Mouse (Mus musculus) yolk sac, embryonic 10.5 days (tissue): Measurements from ENCODE around the gene Chic2.

ENCODE experiments used
- DNase-seq: peaks from one replicate; pipeline ENCODE4 v3.0.0-alpha.2; 2017; ENCODE audit warnings: low spot score

Chic2 gene

DNA sequence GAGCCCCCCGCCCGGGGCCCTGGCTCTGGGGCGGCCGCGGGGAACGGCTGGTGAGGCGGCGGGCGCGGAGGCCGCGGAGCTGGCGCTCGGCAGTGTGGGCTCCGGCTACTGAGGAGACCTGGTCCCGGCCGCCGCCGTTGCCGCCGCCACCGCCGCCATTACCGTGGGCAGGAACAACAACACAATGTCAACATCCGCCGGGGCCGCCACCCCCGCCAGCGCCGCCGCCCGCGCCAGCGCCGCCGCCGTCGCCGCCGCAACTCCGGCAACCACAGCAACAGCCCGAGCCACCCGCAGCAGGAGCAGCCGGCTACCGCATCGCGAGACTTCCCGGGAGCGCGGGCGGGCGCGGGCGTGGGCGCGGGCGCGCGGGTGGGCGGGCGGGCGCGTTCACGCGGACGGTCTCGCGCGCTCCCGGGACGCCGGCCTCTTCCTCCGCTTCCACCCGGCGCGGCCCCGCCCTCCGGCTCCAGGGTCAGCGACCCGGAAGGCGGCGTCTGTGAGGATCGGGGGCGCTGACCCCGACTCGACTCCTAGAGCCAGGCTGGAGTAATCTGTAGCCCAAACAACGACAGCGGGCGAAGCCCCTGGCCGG lies at the start of gene Chic2:
TSS of gene Chic2 (minus strand) at position 465 of the 595 bp plus-strand sequence.
- peak; percentile 90 for DNase-seq

DNA sequence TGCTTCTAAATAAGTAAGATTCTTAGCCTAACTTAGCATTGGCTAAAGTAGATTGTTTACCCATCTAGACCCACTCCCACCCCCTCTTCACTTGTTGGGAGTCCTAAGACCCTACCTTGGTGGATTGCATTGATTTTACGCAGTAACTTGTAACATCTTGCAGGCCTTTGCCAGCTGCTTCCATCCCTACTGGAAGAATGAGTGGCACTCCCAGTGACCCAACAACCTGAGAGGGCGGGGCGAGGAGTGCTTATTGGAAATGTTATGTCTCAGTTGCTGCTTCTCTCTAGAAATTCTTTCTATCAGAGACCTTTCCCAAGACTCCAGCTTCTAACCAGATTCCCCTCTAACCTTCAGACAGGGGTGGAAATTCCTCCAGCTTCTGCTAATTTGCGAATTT lies 41.3 kb upstream of the Chic2 start:
- no peak for DNase-seq

DNA sequence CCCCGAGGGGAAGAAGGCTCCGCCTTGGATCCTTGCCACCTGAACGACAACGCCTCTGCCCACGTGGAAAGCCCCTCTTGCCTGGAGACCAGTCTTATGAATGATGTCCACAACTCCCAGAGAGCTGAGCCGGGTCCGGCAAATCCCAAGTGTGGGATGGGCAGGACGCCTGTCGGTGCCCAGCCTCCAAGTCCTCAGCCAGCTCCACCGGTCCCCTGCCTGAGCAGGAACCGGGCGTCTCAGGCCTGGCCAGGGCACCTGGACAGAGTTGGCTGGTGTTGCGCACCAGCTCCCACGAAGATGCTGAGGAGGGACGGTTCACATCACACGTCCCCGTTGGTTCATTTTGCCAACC lies 40.9 kb upstream of the Chic2 start:
- DNase-seq: no peak

DNA sequence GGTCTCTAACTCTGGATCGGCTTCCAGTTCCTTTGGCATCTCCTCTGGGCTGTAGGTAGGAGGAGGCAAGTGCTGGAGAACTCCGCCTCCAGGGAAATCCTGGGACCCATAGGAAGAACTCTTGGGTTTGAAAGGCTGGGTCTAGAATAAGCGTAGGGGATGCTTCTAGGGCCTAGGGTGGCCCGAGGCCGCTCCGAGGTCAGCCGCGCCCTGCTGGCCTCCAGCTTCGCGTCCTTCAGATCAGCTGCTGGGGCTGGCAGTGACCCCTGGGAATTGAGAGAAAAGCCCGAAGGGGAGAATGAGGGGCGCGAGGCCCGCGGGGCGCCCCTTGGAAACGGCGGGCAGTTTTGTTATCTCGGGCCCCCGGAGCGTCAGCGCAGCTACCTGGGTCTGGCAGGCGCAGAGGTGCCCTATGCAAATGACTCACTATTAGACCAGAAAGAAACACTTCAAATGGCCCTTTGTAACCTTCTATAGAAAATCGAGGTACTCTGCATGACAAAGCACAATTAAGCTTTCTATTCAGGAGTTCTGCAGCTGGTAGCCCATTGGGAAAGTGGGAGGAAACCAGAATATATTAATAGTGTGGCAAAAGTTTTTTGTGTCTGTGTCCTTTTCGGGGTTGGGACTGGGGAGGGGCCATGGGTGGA lies 40.4 kb upstream of the Chic2 start:
- no peak for DNase-seq

DNA sequence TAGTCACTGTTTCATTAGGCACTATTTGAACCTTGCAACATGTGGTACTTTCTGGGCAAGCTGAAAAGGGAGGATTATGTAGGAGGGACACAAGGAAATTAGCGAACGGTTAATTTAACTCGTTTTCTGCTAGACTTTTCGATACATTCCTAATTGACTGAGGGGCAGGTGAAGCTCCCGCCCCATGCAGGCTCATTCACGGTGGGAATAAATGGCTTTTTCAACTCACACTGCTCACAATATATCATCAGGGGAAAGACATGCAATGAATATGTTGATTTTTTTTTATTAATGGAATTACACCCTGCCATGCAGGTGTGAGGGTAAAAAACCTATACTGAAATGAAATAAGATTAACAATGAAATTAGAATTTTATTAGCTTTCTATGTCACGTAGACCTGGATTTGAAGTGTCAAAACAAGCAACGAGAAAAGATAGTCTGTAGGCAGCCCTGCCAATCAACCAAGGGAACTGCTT lies 39.9 kb upstream of the Chic2 start:
- no peak for DNase-seq

DNA sequence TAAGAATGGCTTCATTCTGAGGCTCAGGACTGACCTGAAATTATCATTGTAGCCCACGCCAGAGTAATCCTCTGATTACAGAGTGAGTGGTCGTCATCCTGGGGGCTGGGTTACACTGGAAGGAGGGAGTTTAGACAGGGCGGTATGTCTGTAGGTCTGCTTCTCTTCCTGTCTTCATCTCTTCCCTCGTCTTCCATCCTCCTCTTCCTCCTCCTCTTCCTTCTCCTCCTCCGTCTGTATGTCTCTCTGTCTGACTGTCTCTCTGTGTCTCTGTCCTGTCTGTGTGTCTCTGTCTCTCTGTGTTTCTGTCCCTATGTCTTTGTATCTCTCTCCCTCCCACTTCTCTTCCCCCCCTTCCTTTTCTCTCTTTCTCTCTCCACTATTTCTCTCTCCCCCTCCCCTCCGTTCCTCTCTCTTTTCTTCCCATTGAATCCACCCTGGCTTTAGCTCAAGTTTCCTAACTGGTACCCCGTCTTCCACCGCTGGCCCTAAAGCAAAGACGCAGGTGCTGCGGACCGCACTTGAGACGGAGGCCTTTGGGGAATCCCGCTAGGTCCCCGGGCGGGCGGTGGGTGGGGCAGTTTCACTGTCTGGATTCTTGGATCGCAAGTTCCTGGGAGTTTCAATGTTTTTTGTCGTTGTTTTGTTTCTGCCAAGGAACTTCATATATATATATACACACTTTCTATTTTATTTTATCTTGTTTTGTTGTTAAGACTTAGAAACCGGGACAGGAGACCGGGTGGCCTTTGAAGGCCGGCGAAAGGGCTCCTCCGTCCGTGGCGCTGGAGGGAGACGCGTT lies 39.2 kb upstream of the Chic2 start:
- no peak for DNase-seq

DNA sequence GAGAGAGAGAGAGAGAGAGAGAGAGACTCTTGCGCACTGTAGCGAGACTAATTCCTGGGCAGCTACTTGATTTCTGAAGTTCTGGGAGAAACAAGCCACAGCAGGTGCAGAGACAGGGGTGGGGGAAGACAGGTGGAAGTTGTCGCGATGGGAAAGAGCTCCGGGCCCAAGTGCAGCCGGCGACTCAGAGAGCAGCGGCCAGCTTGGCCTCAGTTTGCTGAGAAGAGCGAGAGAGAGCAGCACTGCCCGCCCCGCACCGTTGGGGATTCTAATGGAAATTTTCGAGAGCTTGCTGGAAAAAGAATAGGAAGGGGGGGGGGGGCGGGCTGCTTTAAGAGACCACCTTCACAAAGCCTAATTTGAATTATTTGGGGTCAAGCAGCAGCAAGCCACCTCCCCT lies 38.5 kb upstream of the Chic2 start:
- DNase-seq: no peak

DNA sequence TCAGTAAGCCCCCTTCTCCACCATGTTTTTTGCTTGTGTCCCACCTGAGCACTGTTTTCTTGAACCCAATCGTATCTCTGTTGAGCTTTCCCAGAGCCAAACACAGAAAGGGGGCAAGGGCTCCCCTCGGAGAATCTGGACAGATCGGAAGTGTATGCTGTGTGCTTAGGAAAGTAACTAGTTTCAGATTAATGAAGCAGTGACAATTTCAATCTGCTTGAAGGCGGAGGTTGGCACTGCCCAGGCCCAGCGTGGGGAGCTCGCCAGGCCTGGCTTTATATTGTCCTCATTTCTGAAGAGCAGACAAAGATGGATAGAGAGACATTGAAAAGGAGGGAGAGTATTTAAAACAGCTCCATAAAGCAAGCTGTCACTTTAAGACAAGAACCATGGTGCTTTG lies 37.9 kb upstream of the Chic2 start:
- DNase-seq: no peak

DNA sequence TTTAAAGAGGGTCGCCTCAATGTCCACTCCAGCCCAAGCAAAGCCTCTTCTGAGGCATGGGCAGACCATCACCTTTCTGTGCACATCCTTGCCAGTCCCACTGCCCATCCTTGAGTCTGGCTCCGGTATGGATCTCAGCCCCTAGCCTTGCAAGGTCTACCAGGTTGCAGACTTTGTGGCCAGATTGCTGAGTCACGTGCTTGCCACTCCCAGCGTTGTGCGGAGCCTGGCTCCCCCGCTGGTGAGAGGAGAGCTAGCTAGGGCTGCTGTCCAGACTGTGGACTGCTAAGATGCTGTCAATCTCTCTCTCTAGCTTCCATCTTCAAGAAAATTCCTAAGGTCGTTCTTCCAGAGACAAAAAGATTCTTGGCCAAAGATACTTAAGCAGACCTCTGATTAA lies 35.0 kb upstream of the Chic2 start:
- DNase-seq: no peak

DNA sequence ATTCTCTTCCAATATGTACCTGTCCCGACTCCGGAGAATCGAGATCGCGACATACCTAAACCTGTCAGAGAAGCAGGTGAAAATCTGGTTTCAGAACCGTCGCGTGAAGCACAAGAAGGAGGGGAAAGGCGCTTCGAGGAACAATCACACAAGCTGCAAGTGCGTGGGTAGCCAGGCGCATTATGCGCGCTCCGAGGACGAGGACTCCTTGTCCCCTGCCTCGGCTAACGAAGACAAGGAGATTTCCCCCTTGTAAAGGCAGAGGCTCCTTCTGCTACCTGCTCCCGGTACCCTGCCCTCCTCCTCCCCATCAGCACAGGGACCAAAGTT lies 32.4 kb upstream of the Chic2 start:
- DNase-seq: no peak

DNA sequence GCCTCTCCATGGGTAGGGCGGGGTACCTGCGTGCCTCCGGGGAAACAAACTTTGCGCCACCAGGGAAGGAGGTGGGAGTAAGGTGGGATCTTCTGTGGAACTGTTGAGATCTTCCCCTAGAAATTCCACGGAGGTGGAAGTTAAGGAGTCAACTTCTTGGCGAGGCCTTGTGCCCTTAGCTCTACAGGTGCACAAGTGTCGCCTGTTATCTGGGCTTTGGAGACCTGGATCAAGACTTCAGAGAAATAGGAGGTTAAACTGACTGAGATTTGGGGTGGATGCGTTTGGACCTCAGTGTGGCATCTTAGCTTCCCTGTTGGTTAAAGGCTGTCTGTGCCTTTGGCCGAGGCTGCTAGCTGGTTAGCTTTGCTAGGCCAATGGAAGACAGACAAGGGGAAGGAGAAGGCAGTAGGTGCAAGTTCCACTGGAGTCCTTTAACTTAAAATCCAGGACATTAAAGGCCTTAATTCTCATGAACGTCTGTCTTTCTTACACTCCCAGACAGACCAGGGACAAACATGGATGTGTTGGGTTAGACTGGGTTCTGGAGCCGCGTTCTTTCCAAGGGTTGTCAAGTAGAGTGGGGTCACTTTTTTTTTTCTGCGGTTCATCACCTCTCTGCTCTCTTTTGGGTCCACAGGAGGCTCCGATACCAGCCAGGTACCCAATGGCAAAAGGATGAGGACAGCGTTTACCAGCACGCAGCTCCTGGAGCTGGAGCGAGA lies 31.9 kb upstream of the Chic2 start:
- no peak for DNase-seq

DNA sequence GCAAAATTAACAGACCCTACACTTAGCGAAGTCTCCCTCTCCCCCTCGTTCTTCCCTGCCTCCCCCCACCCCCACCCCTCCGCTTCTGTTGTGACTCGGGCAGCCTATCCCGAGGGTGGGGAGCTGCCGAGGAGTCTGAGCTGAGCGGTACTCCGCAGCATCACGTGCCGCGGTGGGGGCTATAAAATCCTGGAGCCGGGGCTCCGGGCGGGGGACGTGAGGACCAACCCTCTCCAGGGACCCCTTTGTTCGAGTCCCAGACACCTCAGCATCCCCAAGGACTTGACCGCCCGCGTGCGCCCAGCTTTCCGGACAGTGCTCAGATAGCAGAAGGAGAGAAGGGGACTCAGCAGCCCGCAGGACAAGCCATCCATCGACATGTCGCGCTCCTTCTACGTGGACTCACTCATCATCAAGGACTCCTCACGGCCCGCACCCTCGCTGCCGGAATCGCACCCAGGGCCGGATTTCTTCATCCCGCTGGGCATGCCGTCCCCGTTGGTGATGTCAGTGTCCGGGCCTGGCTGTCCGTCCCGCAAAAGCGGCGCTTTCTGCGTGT lies 30.9 kb upstream of the Chic2 start, which contains the start of gene Gsx2:
TSS of gene Gsx2 (plus strand) at position 219 of the 559 bp plus-strand sequence.
- no peak for DNase-seq

DNA sequence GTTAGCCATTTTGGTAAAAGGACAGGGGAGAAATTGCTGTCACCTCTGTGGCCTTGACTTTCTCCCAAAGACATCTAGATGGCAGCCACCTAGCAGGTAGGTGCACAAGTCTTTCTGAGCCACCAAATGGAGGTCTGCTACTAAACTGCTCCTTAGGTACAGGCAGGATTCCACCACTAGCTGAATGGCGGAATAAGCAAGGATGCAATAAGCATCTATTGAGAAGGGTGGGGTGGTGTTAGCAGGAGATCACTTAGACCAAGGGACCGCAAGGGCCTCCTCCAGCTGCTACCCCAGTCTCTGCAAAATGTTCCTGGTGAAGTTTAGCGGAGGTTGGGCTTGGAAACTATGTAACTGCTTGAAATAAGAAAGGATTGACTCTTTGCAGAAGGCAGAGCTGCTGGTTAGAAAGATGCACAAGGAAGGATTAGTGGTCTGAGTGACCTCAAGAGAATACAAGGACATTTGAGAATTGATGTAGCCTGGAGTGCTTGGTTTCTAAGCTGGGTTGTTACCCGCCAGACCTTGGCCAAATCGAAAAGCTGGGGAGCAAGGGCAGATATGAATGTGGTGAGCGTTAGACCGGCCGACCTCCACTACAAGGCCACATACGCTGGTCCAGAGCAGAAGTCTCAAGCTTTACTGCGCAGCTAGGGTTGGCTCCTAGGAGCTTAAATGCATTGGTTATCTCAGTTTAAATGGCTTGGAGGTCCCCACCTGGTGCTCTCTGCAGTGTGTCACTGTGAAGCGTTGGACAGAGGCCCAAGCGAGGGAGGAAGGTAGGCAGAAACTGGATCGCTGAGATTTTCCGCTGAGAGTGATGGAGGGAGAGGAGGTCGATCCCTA lies 30.2 kb upstream of the Chic2 start:
- no peak for DNase-seq

DNA sequence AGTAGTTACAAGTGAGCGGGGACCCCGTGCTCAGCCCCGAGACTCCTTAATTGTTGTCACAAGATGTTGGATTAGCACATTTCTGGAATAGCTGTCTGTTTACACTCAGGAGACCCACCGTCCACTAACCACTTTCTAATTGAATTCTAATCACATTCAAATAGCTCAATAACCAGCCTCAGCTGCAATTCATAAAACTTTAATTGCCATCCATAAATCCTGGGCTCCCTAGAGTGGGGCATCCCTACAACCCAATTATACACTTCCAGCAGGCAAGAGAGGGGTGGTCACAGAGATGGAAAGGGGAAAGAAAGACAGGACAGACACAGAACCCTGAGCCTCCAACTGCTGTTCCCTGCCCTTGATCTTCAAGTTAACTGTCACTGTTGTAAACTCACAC lies 29.6 kb upstream of the Chic2 start:
- DNase-seq: no peak

DNA sequence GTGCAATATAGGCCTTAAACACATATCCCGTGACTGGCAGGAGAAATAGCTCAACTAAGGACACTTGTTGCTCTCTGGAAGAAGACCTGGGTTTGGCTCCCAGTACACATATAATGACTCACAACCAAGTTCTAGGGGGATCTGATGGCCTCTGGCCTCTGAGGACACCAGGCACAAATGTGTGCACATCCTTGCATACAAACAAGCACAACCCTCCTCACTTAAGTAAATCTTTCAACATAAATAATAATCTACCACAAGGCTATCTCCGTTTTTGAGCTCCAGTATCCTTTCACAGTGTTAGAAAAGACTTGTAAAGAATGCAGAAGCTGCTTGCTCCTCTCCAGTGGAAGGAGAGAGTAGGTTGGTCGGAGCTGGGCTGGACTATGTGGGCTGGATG lies 29.1 kb upstream of the Chic2 start:
- no peak for DNase-seq

DNA sequence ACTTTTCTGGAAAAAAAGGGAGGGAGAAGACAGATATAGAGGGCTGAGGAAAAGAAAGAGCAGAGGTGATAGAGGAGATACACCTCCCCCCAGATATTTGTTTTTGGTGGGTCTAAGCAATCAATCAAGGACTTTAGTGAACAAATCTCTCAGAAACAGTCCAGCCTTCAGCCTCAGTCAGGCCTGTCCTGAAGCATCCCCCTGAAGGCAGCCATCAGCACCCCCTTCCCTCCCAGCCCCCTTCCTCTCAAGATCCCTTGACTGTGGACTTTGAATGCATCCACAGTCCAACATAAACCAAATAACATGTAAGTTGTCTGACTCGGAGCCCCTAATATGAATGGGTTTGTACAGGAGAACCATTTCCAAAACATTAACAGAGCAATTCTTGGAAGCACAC lies 28.6 kb upstream of the Chic2 start:
- DNase-seq: no peak

DNA sequence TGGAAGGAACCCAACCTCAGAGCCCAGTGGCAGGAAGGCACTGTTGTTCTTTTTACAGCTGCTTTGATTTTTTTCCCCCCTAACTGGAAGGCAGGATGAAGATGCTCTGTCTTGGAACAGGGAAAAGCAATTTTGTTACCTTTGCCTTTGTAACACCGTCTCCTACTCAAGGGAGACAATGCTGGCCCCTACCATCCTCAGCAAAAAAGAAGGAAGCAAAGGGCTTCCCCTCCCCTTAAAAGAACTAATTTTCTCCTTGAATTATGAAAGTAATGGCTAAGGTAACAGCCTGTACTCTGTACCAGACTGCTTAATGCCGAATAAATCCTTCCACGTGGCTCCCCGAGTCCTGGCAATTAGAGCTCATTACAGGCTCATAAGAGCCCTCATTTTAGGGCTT lies 28.0 kb upstream of the Chic2 start:
- DNase-seq: no peak

DNA sequence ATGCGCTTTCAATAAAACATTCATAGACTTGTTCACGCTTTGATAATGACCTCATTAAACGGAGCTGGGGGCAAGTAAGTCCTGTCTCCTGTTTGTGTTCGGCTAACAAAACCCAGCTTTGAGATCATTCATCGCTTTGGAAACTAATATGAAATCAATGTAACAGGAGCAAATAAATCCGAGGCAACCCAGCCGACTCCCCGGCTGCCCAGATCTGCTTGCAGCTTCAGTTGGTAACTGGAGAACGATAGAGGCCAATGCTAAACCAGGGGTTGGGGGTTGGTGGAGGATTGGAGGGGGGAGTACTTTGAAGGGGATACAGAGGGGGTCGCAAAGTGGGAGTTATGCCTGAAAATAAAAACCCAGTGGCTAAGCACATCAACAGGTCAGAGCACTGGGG lies 27.4 kb upstream of the Chic2 start:
- DNase-seq: no peak

DNA sequence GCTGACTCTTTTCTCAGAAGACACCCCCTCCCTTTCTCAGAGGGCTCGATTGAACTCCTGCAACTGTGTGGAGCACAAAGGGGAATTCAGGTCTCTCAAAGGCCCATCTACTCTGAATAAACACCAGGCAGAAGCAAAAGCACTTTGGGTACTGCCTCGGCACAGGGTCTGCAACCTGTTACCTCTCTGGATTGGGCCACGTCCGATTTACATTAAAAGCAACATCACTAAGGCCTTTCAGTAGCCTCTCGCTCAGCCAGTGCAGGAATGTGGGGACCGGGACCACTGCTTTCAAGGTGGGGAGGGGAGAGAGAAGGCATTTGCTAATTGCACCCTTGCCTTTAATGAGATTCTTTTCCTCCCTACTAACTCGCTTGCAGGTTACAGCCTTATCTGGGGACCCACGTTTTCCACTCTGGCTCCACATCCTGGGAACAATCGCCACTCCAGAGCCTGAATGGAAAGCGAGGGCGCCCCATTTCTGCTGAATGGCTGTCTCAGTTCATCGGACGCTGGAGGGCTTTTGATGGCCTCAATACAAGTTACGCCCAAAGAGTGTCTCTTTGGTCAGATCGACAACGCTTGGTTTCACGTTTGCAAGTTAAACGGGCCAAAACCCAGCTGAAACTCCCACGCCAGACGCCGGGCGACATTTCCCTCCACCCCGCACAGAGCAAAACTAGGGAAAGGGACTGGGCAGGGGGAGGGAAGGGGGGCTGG lies 26.2 kb upstream of the Chic2 start:
- no peak for DNase-seq

DNA sequence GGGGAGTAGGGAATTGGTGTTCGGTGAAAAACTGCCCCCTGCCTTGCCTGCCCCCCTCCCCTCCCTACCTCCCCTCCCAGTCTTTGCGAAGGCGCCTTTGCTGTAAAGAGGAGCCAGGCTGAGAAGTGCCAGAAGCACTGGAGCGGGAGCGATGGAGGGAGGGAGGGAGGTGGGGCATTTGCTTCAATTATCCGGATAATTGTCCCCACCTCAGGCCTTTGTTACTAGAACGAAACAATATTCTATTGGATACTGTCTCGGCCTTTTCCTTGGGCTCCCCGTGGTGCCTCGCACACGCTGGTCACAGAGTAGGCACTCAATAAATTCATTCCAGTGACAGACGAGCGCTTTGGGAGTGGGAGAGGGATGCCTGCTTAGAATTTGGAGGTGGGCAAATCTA lies 25.6 kb upstream of the Chic2 start:
- DNase-seq: no peak
